Mouse (Mus musculus): ENCODE results near the gene Hinfp. TPM values are rescaled to one million over a fixed set of nuclear protein-coding genes. Genes with fewer than 3 reads are reported as not detected.
"Not testable (repeated sequence)": the region's sequence is repeated elsewhere in the genome, so short reads cannot be mapped to it uniquely, and the experiment has no call there.

Gene Hinfp
- polyA plus RNA-seq, 1 experiment from 2014 or later, result 17.4 TPM

GRCm38 (mm10) chr9:44300001-44300400 lies 5.5 kb downstream of the Hinfp start:
- H3K4me2 ChIP-seq (replicated peaks), result not testable (repeated sequence)

DNA sequence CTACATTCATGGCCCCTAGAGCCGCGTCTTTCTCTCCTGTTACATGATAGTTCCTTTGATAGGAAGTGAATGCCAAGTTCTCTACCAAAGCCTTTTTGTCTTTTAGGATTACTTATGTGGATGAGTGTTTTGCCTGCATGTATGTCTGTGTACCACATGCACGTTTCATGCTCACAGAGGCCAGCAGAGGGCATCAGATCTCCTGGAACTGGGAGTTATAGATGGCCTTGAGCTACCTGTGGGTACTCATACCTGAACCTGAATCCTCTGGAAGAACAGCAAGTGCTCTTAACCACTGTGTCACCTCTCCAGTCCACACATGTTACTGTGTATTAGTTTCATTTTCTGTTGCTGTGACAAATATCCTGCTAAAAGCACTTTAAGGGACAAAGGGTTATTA lies 13.0 kb downstream of the Hinfp start:
- Histone ChIP-seq H3K27me3 (ENCODE audit: control insufficient read depth, insufficient read depth, low read length) (no peaks in the 10 kb centered on the region), H3K27ac (no peak overlapping the region), H3K36me3 (replicated peaks; ENCODE audit: control insufficient read depth, insufficient read depth) (peaks cover 70% of the 10 kb centered on the region), H3K4me2 (replicated peaks) (no peak overlapping the region), H3K9ac (no peak overlapping the region), H3K4me1 (replicated peaks; ENCODE audit: control insufficient read depth, insufficient read depth, low read length) (peaks cover 13% of the 10 kb centered on the region), H3K9me3 (ENCODE audit: control insufficient read depth, low read length) (no peaks in the 10 kb centered on the region), H3K4me3 (replicated peaks; ENCODE audit: low read length) (no peak overlapping the region)
- 74% methylated on average over 3 of the region's 3 CpGs for WGBS
- peak; percentile 68 for DNase-seq (ENCODE audit: low spot score)
- no peak for ATAC-seq (ENCODE audit: low FRiP score)

More at GRCm38 (mm10) chr9:44300001-44300400, 5.5 kb downstream of the Hinfp start:
- H3K9ac ChIP-seq; H3K4me3 ChIP-seq (replicated peaks; ENCODE audit: low read length); DNase-seq (ENCODE audit: low spot score); H3K9me3 ChIP-seq (ENCODE audit: control insufficient read depth, low read length); H3K27me3 ChIP-seq (ENCODE audit: control insufficient read depth, insufficient read depth, low read length); H3K27ac ChIP-seq; ATAC-seq (ENCODE audit: low FRiP score): not testable (repeated sequence)
- Histone ChIP-seq H3K36me3 (replicated peaks; ENCODE audit: control insufficient read depth, insufficient read depth) (peaks cover 73% of the 10 kb centered on the region), H3K4me1 (replicated peaks; ENCODE audit: control insufficient read depth, insufficient read depth, low read length) (peaks cover 15% of the 10 kb centered on the region)
- WGBS, result 95% methylated on average over 3 of the region's 3 CpGs

- no peaks in the 10 kb centered on the region for H3K27me3 ChIP-seq (ENCODE audit: control insufficient read depth, insufficient read depth, low read length)
- peak overlapping the region; percentile 73 for H3K4me2 ChIP-seq (replicated peaks)
- H3K4me1 ChIP-seq (replicated peaks; ENCODE audit: control insufficient read depth, insufficient read depth, low read length), result peaks cover 24% of the 10 kb centered on the region
- DNase-seq (ENCODE audit: low spot score) (peak; percentile 30), ATAC-seq (ENCODE audit: low FRiP score) (no peak)
- peaks cover 37% of the 10 kb centered on the region for H3K36me3 ChIP-seq (replicated peaks; ENCODE audit: control insufficient read depth, insufficient read depth)
- H3K9ac ChIP-seq, result peak overlapping the region; percentile 81
- no peaks in the 10 kb centered on the region for H3K9me3 ChIP-seq (ENCODE audit: control insufficient read depth, low read length)
- peak overlapping the region; percentile 66 for H3K4me3 ChIP-seq (replicated peaks; ENCODE audit: low read length)
- WGBS, result 4% methylated on average over 11 of the region's 11 CpGs
- no peak overlapping the region for H3K27ac ChIP-seq
These were observed 16.5 kb downstream of the Hinfp start for GRCm38 (mm10) chr9:44288959-44289291.

DNA sequence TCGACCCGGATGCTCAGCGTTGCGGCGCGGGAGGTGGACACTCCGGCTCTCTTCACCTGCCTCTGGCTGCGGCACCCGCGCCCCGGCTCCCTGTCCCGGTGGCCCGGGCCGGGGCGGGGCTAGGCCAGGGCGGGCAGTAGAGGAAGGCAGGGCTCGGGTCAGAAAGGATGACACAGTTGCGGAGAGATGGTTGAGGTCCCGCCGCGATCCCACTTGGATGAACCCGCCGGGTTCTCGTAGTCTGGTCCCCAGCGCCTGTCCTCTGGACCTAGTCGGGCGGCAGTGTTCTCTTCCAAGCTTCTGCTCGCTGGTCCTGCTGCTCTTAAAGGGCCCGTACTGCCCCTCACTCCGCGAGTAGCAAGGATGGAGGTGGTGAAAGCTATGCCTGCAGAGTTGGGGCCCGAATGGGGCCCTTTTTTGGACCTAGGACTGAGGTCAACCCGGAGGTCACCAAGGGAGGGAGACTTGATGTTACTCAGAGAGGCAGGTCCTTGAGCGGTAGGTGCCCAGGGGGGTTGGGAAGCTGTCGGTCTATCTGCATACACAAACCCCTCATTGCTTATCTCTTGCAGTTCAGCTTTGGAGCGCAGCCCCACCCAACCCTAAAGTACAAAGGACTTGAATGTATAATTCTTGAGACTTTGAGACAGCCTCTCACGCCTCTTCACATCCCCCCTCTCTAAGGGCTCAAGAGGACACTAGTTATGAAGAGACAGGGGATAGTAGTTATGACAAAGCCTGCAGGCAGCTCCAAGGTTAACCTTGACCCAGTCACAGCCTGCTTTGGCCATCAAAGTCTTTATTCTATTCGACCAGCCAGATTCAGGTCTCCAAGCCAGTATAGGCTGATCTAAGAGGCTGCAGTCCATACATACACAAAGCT lies 17.2 kb downstream of the Hinfp start, which contains the start of gene Abcg4:
TSS of gene Abcg4 (minus strand) at position 540 of the 883 bp plus-strand sequence.
- no peaks in the 10 kb centered on the region for H3K27me3 ChIP-seq (ENCODE audit: control insufficient read depth, insufficient read depth, low read length)
- DNase-seq (ENCODE audit: low spot score) (peak; percentile 55), ATAC-seq (ENCODE audit: low FRiP score) (peak; percentile 69)
- no peaks in the 10 kb centered on the region for H3K9me3 ChIP-seq (ENCODE audit: control insufficient read depth, low read length)
- peak within 1 kb of the TSS; percentile 66 for H3K4me3 ChIP-seq (replicated peaks; ENCODE audit: low read length)
- peaks cover 36% of the 10 kb centered on the region for H3K36me3 ChIP-seq (replicated peaks; ENCODE audit: control insufficient read depth, insufficient read depth)
- H3K4me2 ChIP-seq (replicated peaks), result peak within 1 kb of the TSS; percentile 73
- peak within 1 kb of the TSS; percentile 78 for H3K27ac ChIP-seq
- H3K4me1 ChIP-seq (replicated peaks; ENCODE audit: control insufficient read depth, insufficient read depth, low read length), result peaks cover 24% of the 10 kb centered on the region
- WGBS, result under 1% methylated on average over 38 of the region's 38 CpGs
- peak within 1 kb of the TSS; percentile 81 for H3K9ac ChIP-seq

- ATAC-seq (ENCODE audit: low FRiP score), result peak; percentile 61
- Histone ChIP-seq H3K9me3 (ENCODE audit: control insufficient read depth, low read length) (no peaks in the 10 kb centered on the region), H3K4me3 (replicated peaks; ENCODE audit: low read length) (peak overlapping the region; percentile 66), H3K4me2 (replicated peaks) (peak overlapping the region; percentile 73), H3K36me3 (replicated peaks; ENCODE audit: control insufficient read depth, insufficient read depth) (peaks cover 29% of the 10 kb centered on the region), H3K4me1 (replicated peaks; ENCODE audit: control insufficient read depth, insufficient read depth, low read length) (peaks cover 24% of the 10 kb centered on the region), H3K27me3 (ENCODE audit: control insufficient read depth, insufficient read depth, low read length) (no peaks in the 10 kb centered on the region), H3K9ac (peak overlapping the region; percentile 81), H3K27ac (peak overlapping the region; percentile 78)
- peak; percentile 44 for DNase-seq (ENCODE audit: low spot score)
- WGBS, result under 1% methylated on average over 44 of the region's 47 CpGs
These were observed 17.9 kb downstream of the Hinfp start for GRCm38 (mm10) chr9:44287401-44288075.

GRCm38 (mm10) chr9:44287003-44287400 lies 18.5 kb downstream of the Hinfp start:
- Histone ChIP-seq H3K9ac (peak overlapping the region; percentile 81), H3K36me3 (replicated peaks; ENCODE audit: control insufficient read depth, insufficient read depth) (peaks cover 27% of the 10 kb centered on the region), H3K4me2 (replicated peaks) (peak overlapping the region; percentile 73), H3K9me3 (ENCODE audit: control insufficient read depth, low read length) (no peaks in the 10 kb centered on the region), H3K4me3 (replicated peaks; ENCODE audit: low read length) (peak overlapping the region; percentile 66), H3K4me1 (replicated peaks; ENCODE audit: control insufficient read depth, insufficient read depth, low read length) (peaks cover 24% of the 10 kb centered on the region), H3K27me3 (ENCODE audit: control insufficient read depth, insufficient read depth, low read length) (no peaks in the 10 kb centered on the region), H3K27ac (peak overlapping the region; percentile 78; the same call in 1 of the 2 replicates)
- DNase-seq (ENCODE audit: low spot score) (no peak), ATAC-seq (ENCODE audit: low FRiP score) (peak; percentile 15; the same call in 1 of the 2 replicates)
- 5% methylated on average over 11 of the region's 11 CpGs for WGBS

DNA sequence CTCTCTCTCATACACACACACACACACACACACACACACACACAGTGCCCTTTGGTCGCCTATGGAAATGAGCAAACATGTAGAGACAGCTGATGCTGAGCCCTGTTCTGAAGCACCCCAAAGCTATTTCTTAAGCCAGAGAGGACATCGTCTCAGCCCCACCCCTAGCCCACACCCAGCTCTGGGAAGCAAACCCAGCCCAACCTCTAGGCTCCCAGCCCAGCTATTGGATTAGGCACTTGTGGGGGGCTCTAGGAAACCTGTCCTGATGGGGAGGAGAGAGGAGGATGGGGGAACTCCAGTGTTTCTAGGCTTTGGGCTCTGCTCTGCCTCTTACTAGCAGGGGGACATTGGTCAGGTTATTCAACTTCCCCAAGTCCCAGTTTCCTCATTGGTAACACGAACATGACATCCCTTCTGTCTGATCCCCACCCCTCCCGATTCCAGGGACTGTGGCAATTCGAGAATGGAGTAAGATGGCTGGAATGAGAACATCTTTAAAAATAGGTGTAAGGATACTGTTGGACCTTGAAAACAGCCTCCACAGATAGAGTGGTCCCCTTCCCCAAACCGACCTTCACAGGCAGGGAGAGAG lies 19.1 kb downstream of the Hinfp start:
- no peaks in the 10 kb centered on the region for H3K27me3 ChIP-seq (ENCODE audit: control insufficient read depth, insufficient read depth, low read length)
- H3K36me3 ChIP-seq (replicated peaks; ENCODE audit: control insufficient read depth, insufficient read depth), result peaks cover 29% of the 10 kb centered on the region
- DNase-seq (ENCODE audit: low spot score) (no peak), ATAC-seq (ENCODE audit: low FRiP score) (no peak)
- peak overlapping the region; percentile 73 for H3K4me2 ChIP-seq (replicated peaks)
- peak overlapping the region; percentile 81 for H3K9ac ChIP-seq
- peak overlapping the region; percentile 66 for H3K4me3 ChIP-seq (replicated peaks; ENCODE audit: low read length)
- no peaks in the 10 kb centered on the region for H3K9me3 ChIP-seq (ENCODE audit: control insufficient read depth, low read length)
- peaks cover 24% of the 10 kb centered on the region for H3K4me1 ChIP-seq (replicated peaks; ENCODE audit: control insufficient read depth, insufficient read depth, low read length)
- no peak overlapping the region for H3K27ac ChIP-seq
- 7% methylated on average over 6 of the region's 6 CpGs for WGBS

- no peak for DNase-seq (ENCODE audit: low spot score)
- ATAC-seq (ENCODE audit: low FRiP score), result no peak
- H3K4me2 ChIP-seq (replicated peaks), result no peak overlapping the region
These were observed 22.3 kb downstream of the Hinfp start for GRCm38 (mm10) chr9:44283183-44283582.

GRCm38 (mm10) chr9:44269973-44270372 lies 35.5 kb downstream of the Hinfp start:
- H3K27me3 ChIP-seq (ENCODE audit: control insufficient read depth, insufficient read depth, low read length), result no peaks in the 10 kb centered on the region
- no peak overlapping the region for H3K4me2 ChIP-seq (replicated peaks)
- H3K9ac ChIP-seq, result no peak overlapping the region
- ATAC-seq (ENCODE audit: low FRiP score) (no peak), DNase-seq (ENCODE audit: low spot score) (no peak)
- WGBS, result 77% methylated on average over 4 of the region's 4 CpGs
- H3K36me3 ChIP-seq (replicated peaks; ENCODE audit: control insufficient read depth, insufficient read depth), result peaks cover 21% of the 10 kb centered on the region
- H3K27ac ChIP-seq, result no peak overlapping the region
- no peaks in the 10 kb centered on the region; the same call in 1 of the 2 replicates for H3K9me3 ChIP-seq (ENCODE audit: control insufficient read depth, low read length)
- H3K4me1 ChIP-seq (replicated peaks; ENCODE audit: control insufficient read depth, insufficient read depth, low read length), result peaks cover 5% of the 10 kb centered on the region; the same call in 1 of the 2 replicates
- H3K4me3 ChIP-seq (replicated peaks; ENCODE audit: low read length), result no peak overlapping the region

More at GRCm38 (mm10) chr9:44283183-44283582, 22.3 kb downstream of the Hinfp start:
- Histone ChIP-seq H3K4me1 (replicated peaks; ENCODE audit: control insufficient read depth, insufficient read depth, low read length) (peaks cover 11% of the 10 kb centered on the region), H3K9me3 (ENCODE audit: control insufficient read depth, low read length) (no peaks in the 10 kb centered on the region), H3K36me3 (replicated peaks; ENCODE audit: control insufficient read depth, insufficient read depth) (peaks cover 48% of the 10 kb centered on the region), H3K4me3 (replicated peaks; ENCODE audit: low read length) (no peak overlapping the region), H3K27me3 (ENCODE audit: control insufficient read depth, insufficient read depth, low read length) (no peaks in the 10 kb centered on the region), H3K9ac (no peak overlapping the region), H3K27ac (no peak overlapping the region)
- 59% methylated on average over 5 of the region's 5 CpGs for WGBS
